Mouse (Mus musculus) embryonic facial prominence, embryonic 10.5 days (tissue): ENCODE results near the gene Galntl5. TPM values are rescaled to one million over a fixed set of nuclear protein-coding genes. Genes with fewer than 3 reads are reported as not detected.
"Not testable (repeated sequence)": the region's sequence is repeated elsewhere in the genome, so short reads cannot be mapped to it uniquely, and the experiment has no call there.

Source experiments
- DNase-seq: peaks from one replicate; pipeline ENCODE4 v3.0.0-alpha.2; 2017; ENCODE audit warnings: low spot score
- H3K27ac ChIP-seq: fragments of 300-500 bp; sonication (generic); replicated peaks from 2 replicates; pipeline ENCODE4 v1.5.1; 2016; ENCODE audit warnings: mild to moderate bottlenecking
- H3K27me3 ChIP-seq: fragments of 300-500 bp; sonication (generic); replicated peaks from 2 replicates; pipeline ENCODE4 v1.6.1; 2016; ENCODE audit warnings: low read depth, mild to moderate bottlenecking; ENCODE audit not compliant: poor library complexity, severe bottlenecking
- H3K36me3 ChIP-seq: fragments of 300-500 bp; sonication (generic); replicated peaks from 2 replicates; pipeline ENCODE4 v1.6.1; 2016; ENCODE audit warnings: mild to moderate bottlenecking, moderate library complexity
- H3K4me1 ChIP-seq: fragments of 300-500 bp; sonication (generic); 2 replicates; pipeline ENCODE4 v1.6.1; 2016
- H3K4me3 ChIP-seq: fragments of 300-500 bp; sonication (generic); 2 replicates; pipeline ENCODE4 v1.5.1; 2016; ENCODE audit warnings: mild to moderate bottlenecking, moderate library complexity
- H3K9me3 ChIP-seq: fragments of 300-500 bp; sonication (generic); 2 replicates; pipeline ENCODE4 v1.6.1; 2016; ENCODE audit warnings: mild to moderate bottlenecking
- WGBS: fragments of 180-500 bp; shearing (Covaris S2); methylation state at CpG from one replicate; pipeline ENCODE4 v1.1.7; 2016; 5-methylcytosine and 5-hydroxymethylcytosine counted together
- polyA plus RNA-seq: library from polyadenylated mRNA; unstranded; fragments of >200 nt; fragmentation: Nextera tagmentation; extraction: Ambion mirVana; gene quantifications from 2 replicates; pipeline ENCODE4 v1.2.1, GENCODE M21; 2016

Galntl5 gene
- polyA plus RNA-seq, 1 experiment from 2014 or later = not detected

DNA sequence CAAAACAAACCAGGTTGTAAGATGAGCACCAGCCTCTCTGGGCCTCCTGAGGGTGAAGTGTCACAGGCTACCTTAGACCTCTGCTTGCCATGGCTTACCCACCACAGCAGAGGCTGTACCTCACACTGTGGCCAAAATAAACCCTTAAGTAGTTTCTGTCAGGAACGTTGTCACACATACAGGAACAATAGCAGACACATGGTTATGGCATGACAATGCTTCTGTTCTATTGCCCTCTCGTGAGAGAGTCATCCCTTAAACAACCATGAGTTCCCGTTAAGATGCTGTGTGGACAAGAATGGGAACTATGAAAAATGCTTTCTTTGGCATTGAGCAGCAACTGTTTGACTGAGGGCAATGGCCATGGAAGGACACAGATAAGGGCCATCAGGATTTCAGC lies 40.3 kb downstream of the Galntl5 start, which contains the start of gene Galnt11:
Galnt11 (plus strand) TSS at position 301 of the 400 bp plus-strand sequence.
- WGBS = 90% methylated on average over 3 of the region's 3 CpGs
- peak within 1 kb of the TSS; percentile 95 for H3K27ac ChIP-seq
- H3K9me3 ChIP-seq = no peaks in the 10 kb centered on the region
- H3K4me1 ChIP-seq = peaks cover 9% of the 10 kb centered on the region
- no peaks in the 10 kb centered on the region for H3K27me3 ChIP-seq
- peak within 1 kb of the TSS; percentile 85 for H3K4me3 ChIP-seq
- H3K36me3 ChIP-seq = peaks cover 6% of the 10 kb centered on the region; the same call in 1 of the 2 replicates
- DNase-seq = no peak

DNA sequence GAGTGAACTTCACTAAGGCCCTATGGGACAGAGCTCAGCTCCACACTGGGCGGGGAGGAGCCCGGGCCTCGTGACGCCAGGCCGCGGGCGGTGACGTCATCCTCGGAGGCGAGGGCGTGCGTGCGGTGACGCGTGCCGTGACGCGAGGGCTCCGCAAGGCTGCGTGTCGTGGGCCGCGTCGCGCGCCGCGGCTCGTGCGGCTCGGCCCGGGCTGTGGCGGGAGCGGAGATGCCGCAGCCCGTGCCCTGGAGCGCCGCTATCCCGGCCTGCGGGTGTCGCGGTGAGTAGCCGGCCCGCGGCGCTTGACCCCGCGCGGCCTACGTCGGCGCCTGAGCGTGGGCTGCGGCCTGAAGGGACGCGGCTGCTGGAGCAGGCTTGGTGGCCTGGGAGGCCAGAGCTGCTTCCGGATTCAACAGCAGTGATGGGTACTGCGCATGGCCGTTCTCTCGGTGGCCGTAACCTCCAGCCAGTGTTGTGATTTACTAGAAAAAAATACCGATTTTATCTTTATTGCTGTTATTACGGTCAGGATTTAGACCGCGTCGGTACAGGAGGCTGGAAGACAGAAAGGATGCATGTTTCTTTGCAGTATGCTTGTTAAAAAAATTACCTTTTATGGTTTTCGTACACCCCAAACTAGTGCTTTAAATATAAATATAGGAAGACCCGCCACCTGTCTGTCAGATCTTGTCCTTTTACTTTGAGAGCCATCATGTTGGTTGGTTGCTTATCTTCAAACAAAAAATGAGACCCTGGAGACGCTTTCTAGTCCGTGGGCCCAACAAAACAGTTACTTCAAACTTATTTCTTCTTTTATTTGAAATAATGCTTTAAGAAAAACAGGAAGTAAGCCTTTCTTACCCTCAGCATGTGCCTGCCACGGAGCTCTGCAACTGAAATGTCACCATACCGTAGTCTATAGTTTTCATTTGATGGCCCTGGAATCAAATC lies 41.8 kb downstream of the Galntl5 start, which contains the start of gene E130116L18Rik:
E130116L18Rik (minus strand) TSS at position 402 of the 951 bp plus-strand sequence.
- 5% methylated on average over 72 of the region's 72 CpGs for WGBS
- H3K4me3 ChIP-seq = peak within 1 kb of the TSS; percentile 85
- peak within 1 kb of the TSS; percentile 95 for H3K27ac ChIP-seq
- peaks cover 15% of the 10 kb centered on the region for H3K36me3 ChIP-seq
- peak; percentile 92 for DNase-seq
- no peaks in the 10 kb centered on the region for H3K9me3 ChIP-seq
- no peaks in the 10 kb centered on the region for H3K27me3 ChIP-seq
- H3K4me1 ChIP-seq = peaks cover 9% of the 10 kb centered on the region

DNA sequence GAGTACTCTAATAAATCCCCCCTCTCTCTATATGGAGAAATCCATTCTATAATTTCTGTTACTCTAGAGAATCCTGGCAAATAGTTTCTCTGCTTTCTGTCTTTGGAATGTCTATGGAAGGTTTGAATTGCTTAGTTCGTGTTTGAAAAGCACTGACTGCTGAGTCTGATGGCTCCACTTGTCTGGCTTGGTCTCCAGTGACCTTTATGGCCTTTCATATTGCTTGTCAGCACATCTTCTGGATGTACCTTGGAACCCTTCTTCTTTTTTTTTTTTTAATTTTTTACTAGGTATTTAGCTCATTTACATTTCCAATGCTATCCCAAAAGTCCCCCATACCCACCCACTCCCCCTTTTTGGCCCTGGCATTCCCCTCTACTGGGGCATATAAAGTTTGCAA lies 43.1 kb downstream of the Galntl5 start:
- not testable (repeated sequence) for H3K27ac ChIP-seq, DNase-seq, H3K9me3 ChIP-seq, H3K4me1 ChIP-seq, H3K27me3 ChIP-seq, H3K4me3 ChIP-seq
- peaks cover 26% of the 10 kb centered on the region for H3K36me3 ChIP-seq
- 86% methylated on average over 1 of the region's 1 CpGs for WGBS

DNA sequence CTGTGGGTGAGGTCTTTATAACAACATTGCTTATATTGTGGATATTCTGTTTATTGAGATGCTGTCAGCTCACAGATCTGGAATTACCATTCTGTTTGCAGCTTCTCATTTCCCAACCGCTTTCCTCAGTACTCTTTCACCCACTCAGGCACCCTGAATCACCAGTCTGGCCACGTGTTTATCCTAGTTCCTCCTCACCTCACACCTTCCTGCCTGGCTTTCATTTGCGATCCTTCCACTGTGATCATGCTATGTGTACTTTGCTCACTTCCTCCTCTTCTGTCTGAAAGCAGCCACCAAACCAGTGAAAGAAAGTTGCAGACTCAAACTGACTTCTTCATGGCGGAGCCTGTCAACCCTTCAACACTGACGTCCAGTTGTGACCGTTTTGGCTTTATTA lies 61.8 kb downstream of the Galntl5 start:
- Histone ChIP-seq H3K27me3 (no peaks in the 10 kb centered on the region), H3K4me1 (no peaks in the 10 kb centered on the region), H3K36me3 (peaks cover 13% of the 10 kb centered on the region), H3K9me3 (no peaks in the 10 kb centered on the region), H3K4me3 (no peak overlapping the region), H3K27ac (no peak overlapping the region)
- no peak for DNase-seq
- 88% methylated on average over 6 of the region's 6 CpGs for WGBS

DNA sequence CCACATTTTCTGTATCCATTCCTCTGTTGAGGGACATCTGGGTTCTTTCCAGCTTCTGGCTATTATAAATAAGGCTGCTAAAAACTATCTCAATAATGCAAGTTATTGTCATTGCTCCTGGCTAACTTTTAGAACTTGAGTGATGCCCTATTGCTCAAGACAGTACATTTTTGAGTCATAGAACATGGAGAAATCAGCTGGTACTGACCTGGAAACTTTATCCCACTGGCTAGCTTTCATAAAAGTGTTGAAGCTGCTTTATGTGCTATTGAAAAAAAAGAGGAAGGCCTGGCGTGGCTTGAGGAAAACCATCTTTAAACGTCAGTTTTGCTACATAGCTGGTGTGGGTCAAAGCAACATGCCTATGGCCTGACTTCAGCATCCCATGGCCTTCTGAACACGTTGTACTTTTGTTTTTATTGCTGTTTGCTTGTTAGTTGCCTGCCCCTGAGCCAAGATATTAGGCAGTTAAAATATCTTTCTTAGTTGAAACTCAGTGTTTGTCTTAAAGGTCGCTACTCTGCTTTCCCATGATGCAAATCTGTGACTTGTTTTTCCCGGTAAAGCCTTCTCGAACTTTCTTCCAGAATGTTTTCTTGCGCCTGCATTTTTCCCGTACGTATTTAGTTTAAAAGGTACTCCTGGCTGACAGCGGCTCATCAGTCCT lies 64.7 kb downstream of the Galntl5 start:
- 89% methylated on average over 10 of the region's 10 CpGs for WGBS
- DNase-seq = no peak
- no peaks in the 10 kb centered on the region for H3K4me1 ChIP-seq
- no peaks in the 10 kb centered on the region for H3K27me3 ChIP-seq
- no peak overlapping the region for H3K4me3 ChIP-seq
- no peaks in the 10 kb centered on the region for H3K9me3 ChIP-seq
- H3K27ac ChIP-seq = no peak overlapping the region
- peaks cover 28% of the 10 kb centered on the region for H3K36me3 ChIP-seq

DNA sequence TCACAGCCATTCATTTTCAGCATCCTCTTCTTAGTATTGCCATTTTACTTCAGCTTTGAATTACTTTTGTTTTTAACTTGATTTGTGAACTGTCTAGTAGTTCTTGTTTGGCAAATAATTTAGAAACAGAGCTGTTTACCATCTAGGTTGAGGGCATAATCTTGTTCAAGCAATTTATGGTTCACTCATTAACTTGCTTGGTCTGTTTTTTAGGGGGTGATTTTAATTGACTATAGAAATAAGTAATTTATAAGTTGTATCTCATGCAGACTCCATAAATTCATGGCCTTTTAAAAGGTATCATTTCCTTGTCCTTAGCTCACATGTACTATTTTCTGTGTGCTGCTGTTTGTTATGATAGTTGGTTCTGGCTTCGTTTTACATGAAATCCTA lies 65.2 kb downstream of the Galntl5 start:
- no peak overlapping the region for H3K27ac ChIP-seq
- DNase-seq = no peak
- H3K4me3 ChIP-seq = no peak overlapping the region
- H3K27me3 ChIP-seq = no peaks in the 10 kb centered on the region
- peaks cover 34% of the 10 kb centered on the region for H3K36me3 ChIP-seq
- H3K4me1 ChIP-seq = no peaks in the 10 kb centered on the region
- WGBS = 78% methylated on average over 1 of the region's 1 CpGs
- no peaks in the 10 kb centered on the region for H3K9me3 ChIP-seq

DNA sequence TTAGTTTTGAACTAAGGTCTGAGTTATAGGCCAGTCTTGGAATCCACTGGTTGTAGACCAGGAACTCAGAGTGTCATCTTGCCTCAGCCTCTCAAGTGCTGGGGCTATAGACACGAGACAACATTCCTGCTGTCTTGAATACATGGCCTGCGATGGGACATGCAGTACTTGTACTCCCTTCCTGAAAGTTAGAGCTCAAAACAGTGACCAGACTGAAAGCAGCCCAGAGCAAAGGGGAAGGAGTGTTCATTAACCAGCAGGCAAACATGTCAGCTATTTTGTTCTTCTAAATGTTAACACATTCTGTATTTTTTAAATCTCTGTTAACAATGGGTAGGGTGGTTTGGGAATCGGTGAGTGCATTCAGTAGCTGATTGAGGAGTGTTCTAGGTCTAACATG lies 65.8 kb downstream of the Galntl5 start:
- DNase-seq = no peak
- Histone ChIP-seq H3K4me3 (no peak overlapping the region), H3K27ac (no peak overlapping the region), H3K9me3 (no peaks in the 10 kb centered on the region), H3K36me3 (peaks cover 37% of the 10 kb centered on the region), H3K4me1 (no peaks in the 10 kb centered on the region), H3K27me3 (no peaks in the 10 kb centered on the region)
- WGBS = 92% methylated on average over 3 of the region's 3 CpGs

GRCm38 (mm10) chr5:25252423-25252822 lies 71.2 kb downstream of the Galntl5 start:
- Histone ChIP-seq H3K9me3 (no peaks in the 10 kb centered on the region), H3K27me3 (no peaks in the 10 kb centered on the region), H3K4me3 (no peak overlapping the region), H3K27ac (no peak overlapping the region), H3K4me1 (no peaks in the 10 kb centered on the region), H3K36me3 (peaks cover 78% of the 10 kb centered on the region)
- WGBS = 92% methylated on average over 2 of the region's 2 CpGs
- no peak for DNase-seq

- H3K36me3 ChIP-seq = peaks cover 84% of the 10 kb centered on the region
- H3K27ac ChIP-seq = no peak overlapping the region
- no peak overlapping the region for H3K4me3 ChIP-seq
- H3K4me1 ChIP-seq = no peaks in the 10 kb centered on the region
- no peak for DNase-seq
- H3K9me3 ChIP-seq = no peaks in the 10 kb centered on the region
- WGBS = 92% methylated on average over 8 of the region's 8 CpGs
- H3K27me3 ChIP-seq = no peaks in the 10 kb centered on the region
These were observed 71.7 kb downstream of the Galntl5 start for GRCm38 (mm10) chr5:25252825-25253544.

- H3K27me3 ChIP-seq = no peaks in the 10 kb centered on the region
- H3K4me3 ChIP-seq = no peak overlapping the region
- no peak for DNase-seq
- no peaks in the 10 kb centered on the region for H3K4me1 ChIP-seq
- 90% methylated on average over 4 of the region's 4 CpGs for WGBS
- no peak overlapping the region for H3K27ac ChIP-seq
- no peaks in the 10 kb centered on the region for H3K9me3 ChIP-seq
- peaks cover 91% of the 10 kb centered on the region for H3K36me3 ChIP-seq
These were observed 73.2 kb downstream of the Galntl5 start for GRCm38 (mm10) chr5:25254491-25254890.

DNA sequence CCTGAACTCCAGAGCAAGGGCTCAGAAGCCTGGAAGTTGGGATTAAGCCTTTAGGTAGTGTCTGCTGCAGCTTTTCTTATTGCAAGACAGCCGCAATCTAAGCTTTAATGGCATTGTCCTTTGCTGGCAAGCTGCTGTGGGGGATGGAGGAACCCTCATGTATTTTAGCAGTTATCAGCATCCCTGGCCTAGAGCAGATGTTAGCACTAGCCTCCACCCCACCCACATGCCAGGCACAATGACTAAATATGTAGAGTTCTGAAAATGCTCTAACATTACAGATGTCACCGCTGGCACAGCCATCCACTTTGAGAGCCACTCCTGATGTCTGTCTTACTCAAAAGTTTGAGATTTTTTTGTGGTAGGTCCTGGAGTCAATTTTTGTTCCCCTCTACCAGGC lies 75.4 kb downstream of the Galntl5 start:
- WGBS = 89% methylated on average over 2 of the region's 2 CpGs
- Histone ChIP-seq H3K27me3 (no peaks in the 10 kb centered on the region), H3K4me3 (no peak overlapping the region), H3K27ac (no peak overlapping the region), H3K9me3 (no peaks in the 10 kb centered on the region), H3K36me3 (peaks cover 83% of the 10 kb centered on the region), H3K4me1 (no peaks in the 10 kb centered on the region)
- no peak for DNase-seq

DNA sequence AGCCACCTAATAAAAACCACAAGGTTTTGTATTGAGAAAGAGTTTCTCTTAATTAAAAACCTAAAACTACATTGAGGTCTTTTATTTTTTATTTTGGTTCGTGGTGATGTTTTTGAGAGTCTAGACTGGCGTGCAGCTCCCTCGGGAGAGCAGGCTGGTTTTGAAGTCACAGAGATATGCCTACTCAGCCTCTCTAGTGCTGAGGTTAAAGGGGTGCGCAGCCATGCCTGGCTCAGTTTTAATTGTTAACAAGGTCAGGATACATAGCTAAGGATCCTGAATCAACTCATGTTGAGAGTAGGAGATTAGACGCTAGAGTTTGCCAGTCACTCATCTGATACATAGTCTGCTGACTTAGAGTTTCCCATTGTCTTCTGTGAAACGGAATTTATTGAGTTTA lies 80.2 kb downstream of the Galntl5 start:
- Histone ChIP-seq H3K4me3 (no peak overlapping the region), H3K4me1 (no peaks in the 10 kb centered on the region), H3K36me3 (peaks cover 90% of the 10 kb centered on the region), H3K27me3 (no peaks in the 10 kb centered on the region), H3K27ac (no peak overlapping the region), H3K9me3 (no peaks in the 10 kb centered on the region)
- WGBS = 85% methylated on average over 6 of the region's 6 CpGs
- DNase-seq = no peak
